Mouse (Mus musculus) ES-E14 (cell line): ENCODE measurements around the gene Rnf7.

ENCODE experiments used
- CHD2 ChIP-seq: IDR thresholded peaks from 2 replicates; pipeline ENCODE4 v1.6.1; 2014; ENCODE audit warnings: mild to moderate bottlenecking, low read depth, low read length, inconsistent platforms
- HCFC1 ChIP-seq: IDR thresholded peaks from 2 replicates; pipeline ENCODE4 v1.6.1; 2012; ENCODE audit warnings: low read length, inconsistent platforms, borderline replicate concordance; ENCODE audit not compliant: insufficient read depth
- MAFK ChIP-seq: IDR thresholded peaks from 2 replicates; pipeline ENCODE4 v1.6.1; 2014; ENCODE audit warnings: mild to moderate bottlenecking, low read depth, low read length, inconsistent platforms; ENCODE audit not compliant: insufficient read depth
- ZC3H11A ChIP-seq: IDR thresholded peaks from 2 replicates; pipeline ENCODE4 v1.6.1; 2012; ENCODE audit warnings: low read depth, mild to moderate bottlenecking, inconsistent platforms, low read length, borderline replicate concordance
- ZNF384 ChIP-seq: IDR thresholded peaks from 2 replicates; pipeline ENCODE4 v1.6.1; 2012; ENCODE audit warnings: low read depth, low read length, inconsistent platforms

DNA sequence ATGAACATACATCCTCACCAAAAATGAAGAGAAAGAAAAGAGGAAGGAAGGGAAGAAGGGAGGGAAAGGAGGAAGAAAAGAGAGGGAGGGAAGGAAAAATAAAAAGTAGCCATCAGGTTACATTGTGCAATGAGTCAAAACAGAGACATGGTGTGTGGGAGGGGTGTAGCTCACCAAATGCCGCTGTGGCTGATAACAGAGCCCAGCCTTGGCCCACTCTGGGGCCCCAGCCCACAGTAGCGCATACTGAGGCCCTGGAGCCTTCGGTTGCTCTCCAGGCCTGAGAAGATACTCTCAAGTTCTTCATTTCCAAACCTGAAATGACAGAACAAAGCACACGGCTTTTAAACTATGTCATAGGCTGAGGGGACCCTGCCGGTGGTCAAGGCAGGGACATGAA lies 35.8 kb upstream of the Rnf7 start:
- TF ChIP-seq ZNF384 (no peak), MAFK (no peak), HCFC1 (no peak), CHD2 (no peak), ZC3H11A (no peak)
